Mouse (Mus musculus) liver, embryonic 15.5 days (tissue): ENCODE measurements around the gene Srgap3. TPM values are rescaled to one million over a fixed set of nuclear protein-coding genes. Genes with fewer than 3 reads are reported as not detected.

Experiments
- ATAC-seq: fragments of 200-750 bp; cut with Nextera tagmentation; 2 replicates; pipeline ENCODE4 v1.8.0; 2017; ENCODE audit warnings: moderate number of reproducible peaks, mild to moderate bottlenecking, moderate library complexity; ENCODE audit not compliant: insufficient read depth
- H3K27ac ChIP-seq: fragments of 300-500 bp; sonication (generic); replicated peaks from 2 replicates; pipeline ENCODE4 v1.5.1; 2015; ENCODE audit warnings: mild to moderate bottlenecking, inconsistent platforms
- H3K27me3 ChIP-seq: fragments of 300-500 bp; sonication (generic); 2 replicates; pipeline ENCODE4 v1.6.1; 2015; ENCODE audit warnings: mild to moderate bottlenecking, inconsistent platforms
- H3K36me3 ChIP-seq: fragments of 300-500 bp; sonication (generic); replicated peaks from 2 replicates; pipeline ENCODE4 v1.6.1; 2015; ENCODE audit warnings: moderate library complexity, mild to moderate bottlenecking, inconsistent platforms
- H3K4me1 ChIP-seq: fragments of 300-500 bp; sonication (generic); replicated peaks from 2 replicates; pipeline ENCODE4 v1.6.1; 2015; ENCODE audit warnings: inconsistent platforms
- H3K4me2 ChIP-seq: fragments of 300-500 bp; sonication (generic); 2 replicates; pipeline ENCODE4 v1.6.1; 2015; ENCODE audit warnings: moderate library complexity, mild to moderate bottlenecking, inconsistent platforms
- H3K4me3 ChIP-seq: fragments of 300-500 bp; sonication (generic); replicated peaks from 2 replicates; pipeline ENCODE4 v1.5.1; 2015; ENCODE audit warnings: mild to moderate bottlenecking, inconsistent platforms
- H3K9ac ChIP-seq: fragments of 300-500 bp; sonication (generic); 2 replicates; pipeline ENCODE4 v1.6.1; 2015; ENCODE audit warnings: moderate library complexity, mild to moderate bottlenecking, inconsistent platforms
- H3K9me3 ChIP-seq: fragments of 300-500 bp; sonication (generic); replicated peaks from 2 replicates; pipeline ENCODE4 v1.6.1; 2016; ENCODE audit warnings: inconsistent platforms
- WGBS: fragments of 180-500 bp; shearing (Covaris S2); methylation state at CpG from one replicate; pipeline ENCODE4 v1.1.7; 2015; ENCODE audit warnings: mixed read lengths; ENCODE audit not compliant: insufficient replicate concordance; 5-methylcytosine and 5-hydroxymethylcytosine counted together
- polyA plus RNA-seq: library from polyadenylated mRNA; unstranded; fragments of >200 nt; fragmentation: Nextera tagmentation; extraction: Ambion mirVana; gene quantifications from 2 replicates; pipeline ENCODE4 v1.2.1, GENCODE M21; 2015

The Srgap3 gene
- polyA plus RNA-seq, 1 experiment from 2014 or later, result 0.16 TPM

- H3K4me3 ChIP-seq, result no peak overlapping the region
- 55% methylated on average over 2 of the region's 2 CpGs for WGBS
- H3K9ac ChIP-seq, result no peak overlapping the region
- H3K4me1 ChIP-seq, result peaks cover 15% of the 10 kb centered on the region
- H3K27me3 ChIP-seq, result peaks cover 7% of the 10 kb centered on the region; the same call in 1 of the 2 replicates
- no peaks in the 10 kb centered on the region for H3K9me3 ChIP-seq
- no peak overlapping the region for H3K4me2 ChIP-seq
- no peaks in the 10 kb centered on the region for H3K36me3 ChIP-seq
- no peak for ATAC-seq
- no peak overlapping the region for H3K27ac ChIP-seq
Observed at GRCm38 (mm10) chr6:112949220-112949619, 2.2 kb upstream of the Srgap3 start.

GRCm38 (mm10) chr6:112948416-112948815 lies 1.4 kb upstream of the Srgap3 start:
- no peak for ATAC-seq
- 52% methylated on average over 2 of the region's 2 CpGs for WGBS
- no peak overlapping the region for H3K4me3 ChIP-seq
- H3K27me3 ChIP-seq, result peaks cover 7% of the 10 kb centered on the region; the same call in 1 of the 2 replicates
- H3K4me2 ChIP-seq, result no peak overlapping the region
- H3K4me1 ChIP-seq, result peaks cover 15% of the 10 kb centered on the region
- H3K36me3 ChIP-seq, result no peaks in the 10 kb centered on the region
- no peak overlapping the region for H3K9ac ChIP-seq
- no peak overlapping the region for H3K27ac ChIP-seq
- H3K9me3 ChIP-seq, result no peaks in the 10 kb centered on the region

GRCm38 (mm10) chr6:112946021-112946811 lies 850 bp downstream of the Srgap3 start:
- Histone ChIP-seq H3K4me1 (peaks cover 15% of the 10 kb centered on the region), H3K27ac (no peak overlapping the region), H3K9ac (no peak overlapping the region), H3K27me3 (peaks cover 7% of the 10 kb centered on the region; the same call in 1 of the 2 replicates), H3K4me3 (peak overlapping the region; percentile 53), H3K36me3 (no peaks in the 10 kb centered on the region), H3K9me3 (no peaks in the 10 kb centered on the region), H3K4me2 (peak overlapping the region; percentile 74)
- whole genome bisulfite sequencing, result 10% methylated on average over 12 of the region's 12 CpGs
- ATAC-seq, result no peak

- peak overlapping the region; percentile 7 for H3K4me2 ChIP-seq
- no peak overlapping the region for H3K9ac ChIP-seq
- WGBS, result 28% methylated on average over 14 of the region's 14 CpGs
- H3K36me3 ChIP-seq, result no peaks in the 10 kb centered on the region
- no peak for ATAC-seq
- H3K27me3 ChIP-seq, result peaks cover 7% of the 10 kb centered on the region; the same call in 1 of the 2 replicates
- H3K9me3 ChIP-seq, result no peaks in the 10 kb centered on the region
- peaks cover 15% of the 10 kb centered on the region for H3K4me1 ChIP-seq
- H3K4me3 ChIP-seq, result no peak overlapping the region
- H3K27ac ChIP-seq, result no peak overlapping the region
Observed at GRCm38 (mm10) chr6:112945181-112945751, 1.8 kb downstream of the Srgap3 start.

- H3K36me3 ChIP-seq, result no peaks in the 10 kb centered on the region
- WGBS, result 59% methylated on average over 9 of the region's 9 CpGs
- H3K9me3 ChIP-seq, result no peaks in the 10 kb centered on the region
- H3K4me3 ChIP-seq, result no peak overlapping the region
- H3K9ac ChIP-seq, result no peak overlapping the region
- no peak for ATAC-seq
- H3K4me2 ChIP-seq, result no peak overlapping the region
- peaks cover 15% of the 10 kb centered on the region for H3K4me1 ChIP-seq
- H3K27me3 ChIP-seq, result peaks cover 7% of the 10 kb centered on the region; the same call in 1 of the 2 replicates
- H3K27ac ChIP-seq, result no peak overlapping the region
Observed at GRCm38 (mm10) chr6:112943596-112944245, 3.3 kb downstream of the Srgap3 start.

- WGBS, result 68% methylated on average over 9 of the region's 9 CpGs
- ATAC-seq, result no peak
- Histone ChIP-seq H3K4me2 (no peak overlapping the region), H3K36me3 (no peaks in the 10 kb centered on the region), H3K4me3 (no peak overlapping the region), H3K27ac (no peak overlapping the region), H3K9ac (no peak overlapping the region), H3K4me1 (no peaks in the 10 kb centered on the region), H3K9me3 (no peaks in the 10 kb centered on the region), H3K27me3 (no peaks in the 10 kb centered on the region)
Observed at GRCm38 (mm10) chr6:112939281-112939680, 7.8 kb downstream of the Srgap3 start.

GRCm38 (mm10) chr6:112937791-112938190 lies 9.3 kb downstream of the Srgap3 start:
- whole genome bisulfite sequencing, result 63% methylated on average over 2 of the region's 2 CpGs
- no peaks in the 10 kb centered on the region for H3K4me1 ChIP-seq
- H3K9me3 ChIP-seq, result no peaks in the 10 kb centered on the region
- H3K4me3 ChIP-seq, result no peak overlapping the region
- no peaks in the 10 kb centered on the region for H3K36me3 ChIP-seq
- no peak overlapping the region for H3K9ac ChIP-seq
- no peak for ATAC-seq
- no peak overlapping the region for H3K4me2 ChIP-seq
- no peak overlapping the region for H3K27ac ChIP-seq
- no peaks in the 10 kb centered on the region for H3K27me3 ChIP-seq

GRCm38 (mm10) chr6:112934501-112934900 lies 12.6 kb downstream of the Srgap3 start:
- Histone ChIP-seq H3K27ac (no peak overlapping the region), H3K9ac (no peak overlapping the region), H3K4me2 (no peak overlapping the region), H3K36me3 (no peaks in the 10 kb centered on the region), H3K9me3 (no peaks in the 10 kb centered on the region), H3K4me1 (0 out of 2 replicates have a peak, but pooled peaks cover under 1% of the 10 kb centered on the region), H3K27me3 (no peaks in the 10 kb centered on the region), H3K4me3 (no peak overlapping the region)
- ATAC-seq, result no peak
- 43% methylated on average over 1 of the region's 1 CpGs for WGBS

- H3K27me3 ChIP-seq, result no peaks in the 10 kb centered on the region
- no peak for ATAC-seq
- no peak overlapping the region for H3K4me3 ChIP-seq
- no peak overlapping the region for H3K27ac ChIP-seq
- 0 out of 2 replicates have a peak, but pooled peaks cover 3% of the 10 kb centered on the region for H3K4me1 ChIP-seq
- 55% methylated on average over 8 of the region's 8 CpGs for WGBS
- no peak overlapping the region for H3K9ac ChIP-seq
- H3K4me2 ChIP-seq, result no peak overlapping the region
- H3K36me3 ChIP-seq, result no peaks in the 10 kb centered on the region
- H3K9me3 ChIP-seq, result no peaks in the 10 kb centered on the region
Observed at GRCm38 (mm10) chr6:112932611-112933010, 14.5 kb downstream of the Srgap3 start.

GRCm38 (mm10) chr6:112930011-112930451 lies 17.0 kb downstream of the Srgap3 start:
- Histone ChIP-seq H3K36me3 (no peaks in the 10 kb centered on the region), H3K27ac (no peak overlapping the region), H3K9ac (no peak overlapping the region), H3K9me3 (no peaks in the 10 kb centered on the region), H3K27me3 (no peaks in the 10 kb centered on the region), H3K4me2 (no peak overlapping the region; the same call in 1 of the 2 replicates), H3K4me3 (no peak overlapping the region), H3K4me1 (0 out of 2 replicates have a peak, but pooled peaks cover 3% of the 10 kb centered on the region)
- ATAC-seq, result no peak
- WGBS, result 43% methylated on average over 5 of the region's 5 CpGs
